Mouse (Mus musculus) 3T3-L1 (cell line): ENCODE data around the gene Trim17.

Experiments
- DNase-seq: peaks from one replicate; pipeline ENCODE4 v3.0.0-alpha.2; 2015; ENCODE audit warnings: low read depth, low spot score

Trim17 gene

DNA sequence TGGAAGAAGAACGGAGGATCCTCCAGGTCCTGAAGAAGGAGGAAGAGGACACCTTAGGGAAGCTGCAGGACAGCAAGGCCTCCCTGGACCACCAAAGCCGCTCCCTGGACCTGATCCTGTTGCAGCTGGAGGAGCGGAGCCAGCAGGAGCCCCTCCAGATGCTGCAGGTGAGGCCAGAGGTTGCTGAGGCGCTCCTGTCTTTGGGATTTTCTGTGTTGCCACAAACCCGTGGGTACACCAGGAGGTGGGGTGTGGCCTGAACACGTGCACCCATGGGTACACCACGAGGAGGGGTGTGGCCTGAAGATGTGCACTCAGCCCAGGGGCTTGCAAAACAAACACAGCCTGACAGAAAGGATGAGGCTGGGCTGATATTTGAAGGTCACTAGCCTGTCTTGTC, 14.1 kb downstream of the Trim17 start:
- DNase-seq, result no peak

DNA sequence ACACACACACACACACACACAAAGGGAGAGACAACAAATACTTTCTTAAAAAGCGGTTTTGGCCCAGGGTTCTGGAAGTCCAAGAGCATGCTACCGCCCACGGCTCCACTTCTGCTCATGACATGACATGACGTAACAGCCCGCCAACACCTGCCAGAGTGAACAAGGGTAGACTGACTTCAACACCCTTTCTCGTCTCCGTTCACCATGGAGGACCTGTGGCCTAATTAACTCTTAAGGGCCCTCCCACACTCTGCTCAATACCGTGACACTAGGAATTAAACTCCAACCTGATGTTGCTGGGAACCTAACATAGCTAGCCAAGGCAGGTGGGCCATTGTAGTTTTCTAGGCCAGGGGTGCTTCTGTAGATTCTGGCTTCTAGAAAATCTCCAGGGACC, 14.5 kb downstream of the Trim17 start:
- DNase-seq, result no peak

DNA sequence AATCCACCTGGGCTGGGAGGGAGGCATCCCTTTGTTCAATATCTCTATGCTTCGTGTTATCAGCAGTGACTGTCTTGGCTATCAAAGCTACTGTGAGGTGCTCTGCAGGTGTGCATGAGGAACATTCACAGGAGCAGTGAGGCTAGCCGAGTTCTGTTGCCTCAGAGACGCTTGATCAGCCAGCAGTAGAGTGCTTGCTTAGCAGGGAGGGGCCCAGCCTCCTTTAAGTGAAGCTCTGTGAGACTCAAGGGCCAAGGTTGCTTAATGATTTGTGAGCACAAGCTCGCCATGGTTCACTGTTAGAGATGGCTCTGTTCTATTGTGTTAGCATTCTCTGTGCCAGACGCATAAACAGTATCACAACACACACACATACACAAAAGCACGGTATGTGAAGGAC, 15.2 kb downstream of the Trim17 start:
- no peak for DNase-seq

DNA sequence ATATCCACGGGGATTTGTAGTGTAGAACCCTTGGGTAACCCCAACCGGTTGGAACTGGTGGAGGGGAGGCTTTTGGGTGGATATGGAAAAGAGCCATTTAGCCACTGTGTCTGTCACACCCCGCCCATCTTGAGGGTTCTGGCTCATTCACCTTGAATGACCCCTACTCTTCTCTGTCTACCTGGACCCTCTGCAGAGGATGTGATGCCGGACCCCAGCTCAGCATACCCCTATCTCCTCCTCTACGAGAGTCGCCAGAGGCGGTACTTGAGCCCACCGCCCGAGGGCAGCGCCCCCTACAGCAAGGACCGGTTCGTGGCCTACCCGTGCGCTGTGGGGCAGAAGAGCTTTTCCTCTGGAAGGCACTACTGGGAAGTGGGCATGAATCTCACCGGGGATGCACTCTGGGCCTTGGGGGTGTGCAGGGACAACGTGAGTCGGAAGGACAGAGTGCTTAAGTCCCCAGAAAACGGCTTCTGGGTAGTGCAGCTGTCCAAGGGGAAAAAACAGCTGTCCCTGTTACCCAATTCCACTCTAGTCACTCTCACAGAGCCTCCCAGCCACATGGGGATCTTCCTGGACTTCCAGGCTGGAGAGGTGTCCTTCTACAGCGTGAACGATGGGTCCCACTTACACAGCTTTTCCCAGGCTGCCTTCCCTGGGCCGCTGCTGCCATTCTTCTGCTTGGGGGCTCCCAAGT, 16.5 kb downstream of the Trim17 start:
- DNase-seq, result no peak

DNA sequence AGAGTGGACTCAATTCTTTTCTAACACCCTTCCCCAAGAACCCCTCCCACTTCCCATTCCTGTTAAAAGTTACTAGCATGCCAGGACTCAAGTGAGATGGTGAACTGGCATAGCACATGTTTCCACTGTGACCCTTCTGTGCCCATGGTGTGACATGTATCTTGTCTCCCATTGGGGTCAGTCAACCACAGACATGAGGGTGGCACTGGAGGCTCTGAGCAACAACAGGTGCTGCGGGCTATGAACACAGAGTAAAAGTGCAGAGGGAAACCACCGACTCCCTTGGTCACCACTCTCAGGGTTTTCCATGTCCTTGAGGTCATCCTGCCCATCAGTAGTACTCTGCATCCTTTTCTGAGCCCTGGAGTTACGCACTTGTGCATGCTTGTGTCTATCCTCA, 17.3 kb downstream of the Trim17 start:
- no peak for DNase-seq

DNA sequence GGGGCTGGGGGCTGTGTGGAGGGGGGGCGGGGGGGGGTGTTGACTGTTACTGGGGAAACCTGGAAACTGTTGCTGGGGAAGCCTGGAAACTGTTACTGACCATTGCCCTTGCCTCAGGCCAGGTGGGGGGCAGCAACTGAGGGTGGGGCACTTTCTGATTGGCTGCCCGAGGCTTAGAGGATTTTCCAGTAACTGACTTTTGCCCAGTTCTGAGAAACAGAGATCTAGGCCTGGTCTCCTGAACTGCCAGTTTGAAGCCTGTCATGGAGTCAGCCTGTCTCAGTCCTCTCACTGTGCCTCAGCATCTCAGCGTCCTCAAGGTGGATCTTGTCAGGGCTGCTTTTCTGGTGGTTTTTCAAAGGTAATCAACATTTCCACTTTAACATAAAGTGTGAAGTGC, 19.9 kb downstream of the Trim17 start:
- DNase-seq, result no peak

DNA sequence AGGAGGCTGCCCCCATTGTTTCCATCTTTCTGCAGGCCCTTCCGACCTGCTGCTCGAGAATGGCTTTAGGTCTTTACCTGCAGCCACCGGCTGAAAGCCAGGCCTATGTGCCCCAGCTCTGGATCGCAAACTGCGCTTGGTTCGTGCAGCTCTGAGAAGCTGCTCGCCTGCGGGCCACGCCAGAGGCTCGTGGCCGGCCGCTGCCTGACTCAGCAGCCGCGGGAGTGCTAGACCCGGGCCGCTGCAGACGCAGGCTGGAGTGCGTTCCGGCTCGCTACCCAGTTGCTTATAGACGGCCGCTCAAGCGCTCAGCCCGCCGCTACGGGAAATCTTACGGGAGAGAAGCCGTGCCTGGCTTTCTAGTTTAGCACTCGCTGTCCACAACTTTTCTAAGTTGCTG, 22.7 kb downstream of the Trim17 start:
- peak; percentile 48 for DNase-seq

DNA sequence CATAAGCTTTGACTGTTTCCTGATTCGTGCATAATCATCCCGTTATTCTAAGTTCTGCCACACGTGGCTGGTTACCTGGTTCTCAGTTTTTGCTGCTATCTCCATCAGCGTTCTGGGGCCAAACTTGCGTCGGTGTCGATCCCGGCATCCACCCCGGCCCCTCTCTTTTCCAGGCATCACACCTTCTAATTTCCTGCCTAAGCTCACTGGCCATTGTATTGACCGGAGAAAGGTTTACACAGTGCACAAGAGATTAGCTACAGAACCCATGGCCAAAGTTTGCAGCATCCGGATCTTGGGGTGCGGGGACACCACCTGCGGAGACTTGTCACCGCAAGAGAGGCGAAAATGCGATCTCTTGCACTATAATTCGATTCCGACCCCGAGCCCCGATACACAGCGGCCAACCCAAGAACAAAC, 23.1 kb downstream of the Trim17 start:
- DNase-seq, result no peak

DNA sequence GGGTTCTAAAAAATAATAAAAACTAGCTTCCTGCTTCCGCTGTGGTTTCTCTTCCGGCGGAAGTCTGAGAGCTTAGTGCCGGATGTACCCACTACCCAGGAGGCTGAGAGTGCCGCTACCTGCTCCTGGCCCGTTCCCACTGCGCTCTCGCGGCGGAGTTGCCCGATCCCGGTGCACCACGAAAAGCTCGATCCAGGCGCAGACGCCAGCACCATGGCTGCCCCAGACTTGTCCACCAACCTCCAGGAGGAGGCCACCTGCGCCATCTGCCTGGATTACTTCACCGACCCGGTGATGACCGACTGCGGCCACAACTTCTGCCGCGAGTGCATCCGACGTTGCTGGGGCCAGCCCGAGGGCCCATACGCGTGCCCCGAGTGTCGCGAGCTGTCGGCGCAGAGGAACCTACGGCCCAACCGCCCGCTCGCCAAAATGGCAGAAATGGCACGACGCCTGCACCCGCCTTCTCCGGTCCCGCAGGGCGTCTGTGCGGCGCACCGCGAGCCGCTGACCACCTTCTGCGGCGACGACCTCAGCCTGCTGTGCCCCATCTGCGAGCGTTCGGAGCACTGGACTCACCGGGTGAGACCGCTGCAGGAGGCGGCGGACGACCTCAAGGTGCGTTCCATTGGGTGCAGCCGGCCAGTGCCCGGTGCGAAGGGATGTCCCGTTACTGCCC, 23.7 kb downstream of the Trim17 start, which contains the start of gene Trim11:
TSS of gene Trim11 (plus strand) at position 67 of the 679 bp plus-strand sequence.
- DNase-seq, result peak; percentile 79

DNA sequence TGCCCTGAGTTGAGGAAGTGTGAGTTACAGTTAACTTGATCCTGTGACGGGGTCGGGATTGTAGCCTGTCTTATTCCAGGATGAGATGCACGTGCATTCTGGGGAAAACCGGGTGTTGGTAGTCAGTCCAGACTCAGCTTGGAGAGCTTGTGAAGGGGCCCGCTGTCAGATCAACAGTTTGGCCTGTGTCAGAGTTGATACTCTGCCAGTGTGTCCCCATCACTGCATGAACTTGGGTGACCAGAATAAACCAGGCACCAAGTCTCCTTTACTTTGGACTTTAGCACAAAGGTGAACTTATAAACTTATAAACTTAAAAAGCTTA, 24.2 kb downstream of the Trim17 start:
- DNase-seq, result peak; percentile 43

DNA sequence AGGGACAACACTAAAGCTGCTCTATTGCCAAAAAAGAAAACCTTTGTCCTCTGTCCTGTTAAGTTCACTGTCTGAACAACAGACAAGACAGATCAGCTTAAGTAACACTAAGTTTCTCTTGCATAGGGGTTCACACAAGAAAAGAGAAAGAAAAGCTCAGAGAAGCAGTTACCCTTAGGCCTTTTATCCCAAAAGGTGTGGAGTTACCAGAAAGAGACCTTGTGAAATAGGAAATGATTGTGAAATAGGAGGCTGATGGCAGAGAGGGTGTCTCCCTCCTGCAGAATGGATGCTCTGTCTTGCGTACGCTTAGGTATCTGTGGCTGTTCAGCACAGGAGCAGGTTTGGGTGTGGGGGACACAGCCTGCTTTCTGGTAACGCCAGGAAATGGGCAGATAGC, 24.7 kb downstream of the Trim17 start:
- peak; percentile 27 for DNase-seq

DNA sequence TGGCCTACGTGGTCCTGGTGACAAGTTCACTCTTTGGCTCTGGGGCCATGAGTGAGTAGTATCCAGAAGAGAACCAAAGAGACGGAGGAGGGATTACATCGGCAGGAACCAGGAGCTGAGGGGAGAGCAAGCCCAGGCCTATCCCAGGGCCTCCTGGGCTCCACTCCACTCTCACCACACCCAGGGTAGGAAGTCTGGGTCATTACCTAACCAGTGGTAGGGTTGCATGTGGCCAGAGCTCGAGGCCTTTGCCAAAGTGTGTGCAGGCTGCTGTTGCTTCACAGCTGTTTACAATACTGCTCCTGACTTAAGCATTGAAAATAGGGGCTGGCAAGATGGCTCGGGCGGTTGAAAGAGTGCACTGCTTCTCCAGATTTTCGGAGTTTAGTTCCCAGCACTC, 25.2 kb downstream of the Trim17 start:
- peak; percentile 65 for DNase-seq

DNA sequence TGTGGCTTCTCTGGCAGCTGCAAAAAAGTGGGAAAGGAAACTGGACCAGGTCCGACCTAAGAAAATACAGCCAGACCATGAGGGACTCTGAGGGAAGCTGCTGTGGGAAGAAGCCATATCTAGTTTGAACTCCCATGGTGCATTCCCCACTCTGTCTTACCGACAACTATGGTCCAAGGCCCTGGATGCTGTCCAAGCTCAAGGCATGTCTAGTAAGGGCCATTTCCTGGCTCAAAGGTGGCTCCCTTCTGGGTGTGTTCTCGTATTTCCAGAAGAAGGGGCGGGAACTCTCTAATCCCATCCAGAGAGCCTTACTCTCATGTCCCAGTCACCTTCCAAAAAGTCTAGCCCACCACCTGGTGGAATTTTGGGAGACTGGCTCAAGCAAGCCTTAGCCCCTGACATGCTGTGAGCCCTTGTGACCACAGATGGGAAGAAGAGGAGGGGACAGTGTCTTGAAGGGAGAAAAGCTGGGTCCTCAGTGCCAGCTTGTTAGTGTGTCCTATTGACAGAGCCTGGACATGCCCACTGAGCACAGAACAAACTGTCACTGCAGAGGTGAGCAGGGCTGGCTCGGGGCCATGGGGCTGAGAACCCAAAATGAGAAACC, 26.0 kb downstream of the Trim17 start:
- DNase-seq, result peak; percentile 40

DNA sequence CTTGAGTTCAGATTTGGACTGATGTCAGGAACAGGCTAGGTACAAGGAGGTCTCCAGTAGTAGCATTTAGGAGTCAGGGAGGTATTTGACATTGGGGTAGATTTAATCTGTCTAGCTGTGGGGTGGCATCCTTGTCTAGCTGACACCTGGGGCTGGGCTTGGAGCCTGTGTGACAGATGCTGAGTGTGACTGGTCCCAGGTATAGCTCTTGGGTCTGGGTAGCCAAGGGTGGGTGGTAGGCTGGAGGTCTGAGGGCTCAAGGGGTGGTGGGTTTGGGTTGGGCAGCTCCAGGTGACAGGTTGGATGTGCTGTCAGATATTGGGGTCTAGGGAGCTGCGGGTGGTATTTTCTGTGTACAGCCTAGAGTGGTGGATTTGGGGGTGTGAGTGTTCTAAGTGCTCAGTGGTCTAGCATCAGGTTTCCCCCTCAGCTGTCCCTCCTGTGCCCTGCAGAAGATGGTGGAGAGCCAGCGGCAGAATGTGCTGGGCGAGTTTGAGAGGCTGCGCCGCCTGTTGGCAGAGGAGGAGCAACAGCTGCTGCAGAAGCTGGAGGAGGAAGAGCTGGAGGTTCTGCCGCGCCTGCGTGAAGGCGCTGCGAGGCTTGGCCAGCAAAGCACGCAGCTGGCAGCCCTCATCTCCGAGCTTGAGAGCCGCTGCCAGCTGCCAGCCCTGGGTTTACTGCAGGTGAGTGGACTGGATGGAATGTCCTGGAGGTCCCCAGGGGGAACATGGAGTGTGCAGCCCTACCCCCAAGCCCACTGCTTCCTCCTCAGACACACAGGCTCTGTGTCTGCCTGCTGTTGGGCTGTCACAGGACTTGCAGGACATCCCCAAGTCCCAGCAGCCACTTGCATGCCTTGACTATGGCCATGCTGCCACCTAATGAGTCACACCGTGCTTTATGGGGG, 27.3 kb downstream of the Trim17 start:
- DNase-seq, result no peak

DNA sequence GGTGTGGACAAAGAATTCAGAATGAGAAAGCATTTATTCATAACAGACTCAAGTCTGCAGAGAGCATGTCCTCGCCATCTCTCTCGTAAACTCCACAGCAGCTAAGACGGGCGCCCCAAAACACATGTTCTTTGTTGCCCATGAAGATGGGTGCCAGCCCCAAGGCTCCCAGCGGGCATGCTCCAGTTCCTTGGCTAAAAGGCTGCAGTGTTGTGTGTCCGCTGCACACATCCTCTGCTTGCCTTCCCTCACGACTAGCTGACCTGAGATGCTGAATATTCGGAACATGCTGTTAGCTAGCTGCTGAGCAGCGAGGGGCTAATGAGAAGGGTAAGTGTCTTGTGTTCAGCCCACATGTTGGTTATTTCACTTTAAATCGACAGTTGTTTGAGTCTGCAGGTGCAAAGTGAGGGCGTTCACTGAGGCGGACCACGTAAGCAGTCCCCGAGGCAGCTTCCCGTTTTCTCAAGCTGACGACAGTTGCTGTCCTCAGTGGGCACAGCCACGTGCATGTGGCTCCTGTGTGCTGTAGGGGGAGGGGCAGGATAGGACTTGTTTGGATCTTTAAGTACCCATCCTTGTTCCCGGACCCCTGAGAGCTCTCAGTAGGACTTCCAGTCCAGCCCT, 28.1 kb downstream of the Trim17 start:
- DNase-seq, result no peak

DNA sequence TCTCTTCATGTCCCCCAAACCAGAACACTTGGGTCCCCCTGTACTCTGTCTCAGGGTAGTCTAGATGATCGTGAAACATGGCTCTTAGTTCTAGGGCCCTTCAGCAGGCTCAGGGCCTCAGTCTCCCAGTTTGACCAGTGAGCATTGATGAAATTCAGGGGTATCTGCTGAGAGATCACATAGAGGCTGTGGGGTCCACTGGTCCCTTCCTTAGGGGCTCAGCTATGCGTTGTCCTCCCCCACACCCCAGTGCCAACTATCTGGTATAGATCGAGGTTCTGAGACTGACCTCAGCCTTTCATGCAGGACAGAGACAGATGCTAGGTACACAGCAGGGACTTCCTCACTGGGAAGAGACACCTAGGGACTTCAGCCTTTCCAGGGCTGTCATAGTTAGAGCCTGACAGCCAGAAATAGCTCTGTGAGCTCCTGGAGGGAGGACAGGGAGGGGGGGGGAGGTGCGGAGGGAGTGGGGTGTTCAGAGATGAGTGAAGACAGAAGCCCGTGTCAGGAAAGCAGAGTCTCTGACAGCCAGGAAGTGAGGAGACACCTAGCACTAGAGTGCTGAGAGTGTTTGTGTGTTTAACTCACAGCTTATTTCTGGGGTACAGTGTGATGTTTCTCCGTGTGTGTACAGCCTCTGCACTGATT, 29.3 kb downstream of the Trim17 start:
- DNase-seq, result no peak

DNA sequence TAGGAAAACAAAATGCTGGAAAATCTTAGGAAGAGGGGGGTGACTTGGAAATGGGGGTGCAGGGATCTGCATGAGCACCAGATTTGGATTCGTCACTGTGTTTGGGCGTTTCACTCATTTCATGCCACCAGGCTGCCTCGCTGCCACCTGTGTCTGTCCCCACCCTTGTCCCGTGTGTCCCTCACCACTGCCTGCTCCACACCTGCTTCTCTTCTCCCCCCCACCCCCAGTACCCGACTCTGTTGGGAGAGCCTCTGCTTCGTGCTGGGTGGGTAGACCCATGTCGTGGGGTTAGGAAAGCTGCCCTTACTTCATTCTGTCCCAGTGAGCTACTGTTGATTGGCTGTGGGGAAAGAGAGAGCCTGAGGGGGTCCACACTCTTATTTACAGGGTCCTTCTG, 30.2 kb downstream of the Trim17 start:
- no peak for DNase-seq

DNA sequence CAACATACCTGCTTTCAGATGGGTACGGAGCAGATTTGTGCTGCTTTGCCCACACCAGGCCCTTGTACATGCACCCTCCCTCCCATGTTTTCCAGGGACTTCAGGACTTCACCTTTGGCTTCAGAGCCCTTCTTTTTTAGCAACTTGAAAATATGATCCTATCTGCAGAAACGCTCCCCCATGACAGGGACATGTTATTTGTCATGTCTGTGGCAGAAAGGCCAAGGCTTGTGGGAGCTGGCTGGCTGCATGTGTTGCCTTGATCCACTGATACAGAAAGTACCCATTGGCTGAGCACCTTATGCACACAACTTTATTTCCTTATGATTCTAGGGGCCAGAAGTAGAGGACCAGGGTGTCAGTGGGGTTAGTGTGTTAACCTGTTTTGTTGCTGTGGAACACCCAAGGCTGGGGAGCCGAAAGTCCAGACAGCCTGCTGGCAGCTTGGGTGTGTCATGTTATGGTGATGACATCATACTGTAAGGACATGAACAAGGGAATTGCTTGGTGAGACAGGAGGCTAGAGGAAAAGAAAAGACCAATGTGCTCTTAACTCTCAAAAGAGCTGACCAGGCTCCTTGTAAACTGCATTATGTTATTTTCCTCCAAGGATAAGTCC, 30.9 kb downstream of the Trim17 start:
- no peak for DNase-seq

DNA sequence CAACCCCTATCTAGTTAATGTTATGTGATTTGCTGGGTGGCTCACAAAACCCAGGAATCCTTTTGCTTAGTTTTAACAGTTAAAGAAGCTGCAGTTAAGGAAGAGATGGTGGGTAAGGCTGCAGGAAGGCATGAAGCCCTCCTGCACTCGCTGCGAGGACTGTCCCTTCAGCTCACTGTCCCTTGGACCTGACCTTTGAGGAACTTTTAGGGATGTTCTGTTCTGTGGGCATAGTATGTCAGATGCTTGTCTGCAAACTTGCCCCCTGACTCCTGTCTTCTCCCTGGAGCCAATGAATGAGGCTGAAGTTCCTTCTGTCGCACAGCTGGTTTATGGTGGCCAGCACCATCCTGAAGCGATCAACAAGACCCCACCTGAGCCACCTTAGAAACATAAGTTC, 34.7 kb downstream of the Trim17 start:
- no peak for DNase-seq

DNA sequence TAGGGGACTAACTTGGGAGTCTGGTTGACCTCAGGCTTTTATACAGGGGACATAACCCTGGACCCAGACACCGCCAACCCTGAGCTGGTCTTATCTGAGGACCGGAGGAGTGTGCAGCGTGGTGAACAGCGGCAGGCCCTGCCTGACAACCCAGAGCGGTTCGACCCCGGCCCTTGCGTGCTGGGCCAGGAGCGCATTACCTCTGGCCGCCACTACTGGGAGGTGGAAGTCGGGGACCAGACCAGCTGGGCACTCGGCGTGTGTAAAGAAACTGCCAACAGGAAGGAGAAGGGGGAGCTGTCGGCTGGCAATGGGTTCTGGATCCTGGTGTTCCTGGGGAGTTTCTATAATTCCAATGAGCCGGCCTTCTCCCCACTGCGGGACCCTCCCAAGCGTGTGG, 35.7 kb downstream of the Trim17 start:
- no peak for DNase-seq

DNA sequence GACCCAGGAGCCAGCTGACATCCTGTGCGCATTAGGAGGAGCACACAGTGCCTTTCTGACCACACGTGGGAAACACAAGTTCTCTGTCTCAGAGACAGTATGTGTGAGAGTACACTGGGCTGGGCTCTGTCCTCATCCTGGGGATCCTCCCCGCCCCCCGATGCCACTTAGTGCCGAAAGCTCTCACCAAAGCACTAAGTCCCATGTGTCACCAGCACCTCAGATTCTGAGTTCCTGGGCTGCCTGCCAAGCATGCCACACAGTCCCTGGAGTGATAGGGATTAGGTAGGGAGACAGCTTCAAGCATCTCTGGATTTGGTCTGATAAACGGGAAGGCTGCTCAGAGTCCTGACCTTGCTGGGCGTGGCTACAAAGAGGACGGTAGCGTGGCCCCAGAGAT, 36.3 kb downstream of the Trim17 start:
- no peak for DNase-seq
